23 mouse cellular contexts compared by ENCODE assay signal in the genomic region with DNA sequence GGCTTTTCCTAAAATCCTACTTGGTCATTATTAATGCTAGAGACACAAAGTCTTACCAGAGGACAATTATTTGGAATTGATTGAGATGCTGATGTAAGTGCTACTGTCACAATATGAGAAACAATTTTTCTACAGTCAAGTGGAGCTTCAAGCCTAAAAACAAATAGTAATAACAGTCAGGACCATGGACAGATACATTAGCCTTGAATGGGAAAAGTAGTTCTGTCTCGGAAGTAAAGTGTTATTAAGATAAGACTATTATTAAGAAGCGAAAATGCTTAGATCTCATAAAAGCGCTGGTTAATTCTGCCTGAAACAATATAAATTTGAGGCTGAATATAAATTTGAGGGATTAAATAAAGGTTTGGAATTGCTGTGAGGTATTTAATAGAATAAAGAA.
DNase-seq lines count a peak whose midpoint lies in the region; ATAC-seq lines count a peak whose summit lies in the region.
"Had no signal": no experiment of that assay in that cellular context is flagged by ENCODE, and none has a peak within 500 bp of the region (broad histone marks: within the 10 kb centered on the region; RNA-seq: fewer than 3 reads in every experiment).

No protein-coding gene starts in this region.

- H3K9me3 ChIP-seq in embryonic facial prominence, embryonic 11.5 days (replicated peaks; ENCODE audit: control insufficient read depth, low read length) = no peaks in the 10 kb centered on the region
- H3K9me3 ChIP-seq in embryonic facial prominence, embryonic 10.5 days = no peaks in the 10 kb centered on the region
- H3K9me3 ChIP-seq in forebrain, embryonic 15.5 days = no peaks in the 10 kb centered on the region
- H3K9me3 ChIP-seq: hindbrain, embryonic 15.5 days; liver, embryonic 12.5 days; midbrain, embryonic 15.5 days; neural tube, embryonic 13.5 days; stomach, embryonic 15.5 days had no signal

- DNase-seq in embryonic facial prominence, embryonic 11.5 days (ENCODE audit: low spot score) = peak; percentile 61
- DNase-seq in embryonic facial prominence, embryonic 10.5 days (ENCODE audit: low spot score) = no peak
- DNase-seq in retina, embryonic 14.5 days (ENCODE audit: low spot score) = peak; percentile 28
- DNase-seq in retina, postnatal 1 day = no peak
- DNase-seq in embryo, embryonic 10.5 days (ENCODE audit: low spot score) = peak; percentile 23
- DNase-seq in layer of hippocampus, postnatal 25 days (ENCODE audit: extremely low spot score in 1 of 2, low spot score in 1 of 2) = no peak
- DNase-seq: adrenal gland, postnatal 36 days; cerebellum, adult 9-10 months; gastrocnemius, adult 2 months; kidney, adult 9 months; kidney, postnatal 25 days; lung, adult 18-20 months; lung, postnatal 36 days; right cerebral cortex, adult 18-20 months; thymus, postnatal 25 days had no signal

- no peak for ATAC-seq in embryonic facial prominence, embryonic 11.5 days (replicated peaks; ENCODE audit: insufficient number of reproducible peaks, low FRiP score, low TSS enrichment, low read depth)
- ATAC-seq in erythroblast, adult 5-6 weeks (replicated peaks; ENCODE audit: low FRiP score, poor library complexity, severe bottlenecking) = no peak
- no peak for ATAC-seq in forebrain, embryonic 15.5 days (replicated peaks)
- ATAC-seq: liver, embryonic 12.5 days; midbrain, embryonic 15.5 days had no signal

- H3K4me3 ChIP-seq in embryonic facial prominence, embryonic 11.5 days (ENCODE audit: low read depth, low read length) = no peak overlapping the region
- H3K4me3 ChIP-seq in embryonic facial prominence, embryonic 10.5 days = no peak overlapping the region
- no peak overlapping the region for H3K4me3 ChIP-seq in forebrain, embryonic 15.5 days
- H3K4me3 ChIP-seq: gastrocnemius, adult 2 months; hindbrain, embryonic 15.5 days; liver, embryonic 12.5 days; midbrain, embryonic 15.5 days; myocyte; neural tube, embryonic 13.5 days; stomach, embryonic 15.5 days had no signal

- no peaks in the 10 kb centered on the region for H3K27me3 ChIP-seq in embryonic facial prominence, embryonic 11.5 days (ENCODE audit: control insufficient read depth, insufficient read depth, low read length)
- no peaks in the 10 kb centered on the region for H3K27me3 ChIP-seq in embryonic facial prominence, embryonic 10.5 days (replicated peaks; ENCODE audit: low read depth, poor library complexity, severe bottlenecking)
- H3K27me3 ChIP-seq in forebrain, embryonic 15.5 days = no peaks in the 10 kb centered on the region
- H3K27me3 ChIP-seq: hindbrain, embryonic 15.5 days; liver, embryonic 12.5 days; midbrain, embryonic 15.5 days; neural tube, embryonic 13.5 days; stomach, embryonic 15.5 days had no signal

- no peak overlapping the region for H3K9ac ChIP-seq in embryonic facial prominence, embryonic 11.5 days (replicated peaks; ENCODE audit: low read length)
- H3K9ac ChIP-seq in forebrain, embryonic 15.5 days (replicated peaks) = no peak overlapping the region
- H3K9ac ChIP-seq: hindbrain, embryonic 15.5 days; liver, embryonic 12.5 days; midbrain, embryonic 15.5 days; neural tube, embryonic 13.5 days; stomach, embryonic 15.5 days had no signal

- H3K36me3 ChIP-seq in embryonic facial prominence, embryonic 11.5 days (replicated peaks; ENCODE audit: control insufficient read depth, insufficient read depth, low read depth, low read length) = no peaks in the 10 kb centered on the region
- no peaks in the 10 kb centered on the region for H3K36me3 ChIP-seq in embryonic facial prominence, embryonic 10.5 days (replicated peaks)
- H3K36me3 ChIP-seq in forebrain, embryonic 15.5 days = no peaks in the 10 kb centered on the region
- H3K36me3 ChIP-seq: hindbrain, embryonic 15.5 days; liver, embryonic 12.5 days; midbrain, embryonic 15.5 days; neural tube, embryonic 13.5 days; stomach, embryonic 15.5 days had no signal

- no peak overlapping the region for H3K27ac ChIP-seq in embryonic facial prominence, embryonic 11.5 days (replicated peaks; ENCODE audit: low read depth, low read length)
- H3K27ac ChIP-seq in embryonic facial prominence, embryonic 10.5 days (replicated peaks) = no peak overlapping the region
- no peak overlapping the region for H3K27ac ChIP-seq in forebrain, embryonic 15.5 days (replicated peaks)
- H3K27ac ChIP-seq: gastrocnemius, adult 2 months; hindbrain, embryonic 15.5 days; liver, embryonic 12.5 days; midbrain, embryonic 15.5 days; neural tube, embryonic 13.5 days; stomach, embryonic 15.5 days had no signal

- 80% methylated on average over 3 of the region's 3 CpGs for WGBS in embryonic facial prominence, embryonic 11.5 days
- 79% methylated on average over 3 of the region's 3 CpGs for WGBS in embryonic facial prominence, embryonic 10.5 days
- WGBS in forebrain, embryonic 15.5 days = 79% methylated on average over 3 of the region's 3 CpGs

- H3K4me2 ChIP-seq in embryonic facial prominence, embryonic 11.5 days (ENCODE audit: low read depth, low read length) = no peak overlapping the region
- H3K4me2 ChIP-seq in forebrain, embryonic 15.5 days (replicated peaks) = no peak overlapping the region
- H3K4me2 ChIP-seq: hindbrain, embryonic 15.5 days; liver, embryonic 12.5 days; midbrain, embryonic 15.5 days; neural tube, embryonic 13.5 days; stomach, embryonic 15.5 days had no signal

- no peaks in the 10 kb centered on the region for H3K4me1 ChIP-seq in embryonic facial prominence, embryonic 11.5 days (ENCODE audit: control insufficient read depth, insufficient read depth, low read length)
- no peaks in the 10 kb centered on the region for H3K4me1 ChIP-seq in embryonic facial prominence, embryonic 10.5 days
- peaks cover 9% of the 10 kb centered on the region for H3K4me1 ChIP-seq in forebrain, embryonic 15.5 days
- H3K4me1 ChIP-seq: hindbrain, embryonic 15.5 days; liver, embryonic 12.5 days; midbrain, embryonic 15.5 days; neural tube, embryonic 13.5 days; stomach, embryonic 15.5 days had no signal

Comparison
In these comparisons a context has a peak if more than half of its experiments do, and no peak if none do; other contexts are left out.
1. DNase-seq: peak in embryonic facial prominence, embryonic 11.5 days (single experiment), retina, embryonic 14.5 days (single experiment) and embryo, embryonic 10.5 days (single experiment); none in embryonic facial prominence, embryonic 10.5 days (single experiment), retina, postnatal 1 day (single experiment) and layer of hippocampus, postnatal 25 days (0 of 2).